Mouse (Mus musculus) gastrocnemius, postnatal 36 days (tissue): Measurements from ENCODE around the gene Uqcc3. TPM values are rescaled to one million over a fixed set of nuclear protein-coding genes. Genes with fewer than 3 reads are reported as not detected.
A peak's percentile ranks its signal among the peaks of the same experiment; 100 is the strongest.
"Not testable (repeated sequence)": the region's sequence is repeated elsewhere in the genome, so short reads cannot be mapped to it uniquely, and the experiment has no call there.

Experiments used
- DNase-seq, 2 experiments: peaks; one replicate each; pipeline ENCODE4 v3.0.0; 2022
- intact Hi-C: fragments of 180-260 bp; cut with DNase I; formaldehyde crosslinking; loops from one replicate; pipeline ENCODE4 v1.15.1; 2025
- total RNA-seq, 2 experiments: library from RNA; stranded (reverse); gene quantifications; 2 replicates each; pipeline ENCODE4 v1.2.3; 2021

Uqcc3 gene
- total RNA-seq, 2 experiments from 2014 or later = 56.4 to 67.2 TPM

GRCm38 (mm10) chr19:8857689-8858088 is 23.0 kb downstream of the Uqcc3 start:
- intact Hi-C loops = loop anchor here (5.0 kb wide), 1 partner anchor 250 kb away; no protein-coding TSS in a partner anchor
- peak in 1 of 2 experiments; percentile 42 for DNase-seq

GRCm38 (mm10) chr19:8853117-8853516 is 27.6 kb downstream of the Uqcc3 start:
- intact Hi-C loops = no loop called here
- no peak for DNase-seq

- intact Hi-C loops = no loop called here
- peak; percentile 61 to 69 for DNase-seq
These were observed 28.3 kb downstream of the Uqcc3 start for GRCm38 (mm10) chr19:8852236-8852928.

GRCm38 (mm10) chr19:8851639-8852038 is 29.1 kb downstream of the Uqcc3 start:
- DNase-seq = no peak

GRCm38 (mm10) chr19:8850402-8850901 is 30.3 kb downstream of the Uqcc3 start, which contains the start of gene Lrrn4cl:
TSS of gene Lrrn4cl (plus strand) at chr19:8850768.
- peak; percentile 53 to 63 for DNase-seq

More at GRCm38 (mm10) chr19:8851639-8852038, 29.1 kb downstream of the Uqcc3 start:
- intact Hi-C loops = no loop called here

GRCm38 (mm10) chr19:8848356-8848755 is 32.4 kb downstream of the Uqcc3 start:
- intact Hi-C loops = loop anchor here (5.0 kb wide), 1 partner anchor 254 kb away; no protein-coding TSS in a partner anchor
- DNase-seq = no peak

More at GRCm38 (mm10) chr19:8850402-8850901, 30.3 kb downstream of the Uqcc3 start, which contains the start of gene Lrrn4cl:
- intact Hi-C loops = no loop called here

- DNase-seq = peak; percentile 59 to 82
- intact Hi-C loops = loop anchor here (5.0 kb wide), 2 partner anchors 48 to 258 kb away; partner anchors contain the start of gene Ints5
These were observed 36.2 kb downstream of the Uqcc3 start for GRCm38 (mm10) chr19:8844371-8845129.

- no peak for DNase-seq
- intact Hi-C loops = loop anchor here (5.0 kb wide), 1 partner anchor 49 kb away; the partner anchor contains the start of gene Ints5
These were observed 37.8 kb downstream of the Uqcc3 start for GRCm38 (mm10) chr19:8842961-8843360.

- intact Hi-C loops = loop anchor here (5.0 kb wide), 1 partner anchor 51 kb away; the partner anchor contains the start of gene Ints5
These were observed 39.7 kb downstream of the Uqcc3 start for GRCm38 (mm10) chr19:8841012-8841411.

GRCm38 (mm10) chr19:8839908-8840791 is 40.6 kb downstream of the Uqcc3 start:
- intact Hi-C loops = loop anchor here (5.0 kb wide), 1 partner anchor 52 kb away; the partner anchor contains the start of gene Ints5
- peak; percentile 64 to 65 for DNase-seq

More at GRCm38 (mm10) chr19:8841012-8841411, 39.7 kb downstream of the Uqcc3 start:
- DNase-seq = no peak

- intact Hi-C loops = no loop called here
- DNase-seq = no peak
These were observed 41.4 kb downstream of the Uqcc3 start, which contains the start of gene Gng3 for GRCm38 (mm10) chr19:8839103-8839907. TSS of gene Gng3 (minus strand) at chr19:8839194.

- no peak for DNase-seq
- intact Hi-C loops = no loop called here
These were observed 42.5 kb downstream of the Uqcc3 start for GRCm38 (mm10) chr19:8838041-8838730.

GRCm38 (mm10) chr19:8837251-8837791 is 43.4 kb downstream of the Uqcc3 start, which contains the start of gene Bscl2:
TSS of gene Bscl2 (plus strand) at chr19:8837467.
- intact Hi-C loops = no loop called here
- peak; percentile 68 to 83 for DNase-seq

- DNase-seq, intact Hi-C loops: not testable (repeated sequence)
These were observed 44.4 kb downstream of the Uqcc3 start for GRCm38 (mm10) chr19:8836327-8836726.

GRCm38 (mm10) chr19:8832971-8833370 is 47.8 kb downstream of the Uqcc3 start:
- DNase-seq = no peak
- intact Hi-C loops = no loop called here

- DNase-seq = no peak
- intact Hi-C loops = no loop called here
These were observed 49.5 kb downstream of the Uqcc3 start for GRCm38 (mm10) chr19:8831262-8831661.

- intact Hi-C loops = no loop called here
These were observed 50.1 kb downstream of the Uqcc3 start for GRCm38 (mm10) chr19:8830664-8831063.

More at GRCm38 (mm10) chr19:8830664-8831063, 50.1 kb downstream of the Uqcc3 start:
- no peak for DNase-seq
